Mouse (Mus musculus) skeletal muscle tissue, postnatal 0 days (tissue): ENCODE results near the gene Pilra. TPM values are rescaled to one million over a fixed set of nuclear protein-coding genes. Genes with fewer than 3 reads are reported as not detected.

Source experiments
- polyA plus RNA-seq: library from polyadenylated mRNA; unstranded; fragments of >200 nt; fragmentation: Nextera tagmentation; extraction: Ambion mirVana; gene quantifications from 2 replicates; pipeline ENCODE4 v1.2.1, GENCODE M21; 2015

The Pilra gene
- polyA plus RNA-seq, result 2.2 and 3.2 TPM in 2 replicates

DNA sequence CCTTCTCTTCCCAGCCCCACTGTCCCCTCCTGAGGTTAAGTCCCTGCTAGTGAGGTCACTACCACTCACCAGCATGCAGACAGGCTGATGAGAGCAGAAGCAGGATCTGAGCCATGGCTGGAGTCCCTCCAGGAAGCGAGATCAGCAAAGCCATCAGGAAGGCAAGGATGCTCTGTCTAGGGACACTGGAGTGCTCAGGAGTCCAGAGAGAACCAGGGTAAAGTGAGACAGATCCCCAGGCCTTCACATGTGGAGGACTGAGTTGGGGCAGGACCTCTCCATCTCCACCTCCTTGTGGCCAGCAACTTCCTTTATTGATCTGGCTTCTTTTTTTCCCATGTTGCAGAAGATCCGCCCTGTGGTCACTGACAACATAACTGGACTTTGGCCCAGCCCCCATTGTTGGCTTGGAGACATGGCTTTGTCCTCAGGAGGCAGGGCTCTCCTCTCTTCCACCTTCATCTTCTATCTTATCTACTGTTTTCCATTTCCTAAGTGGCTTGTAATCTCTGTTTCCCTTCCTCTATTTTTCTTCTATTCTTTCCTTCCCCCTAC lies at the start of gene Pilra:
TSS of gene Pilra (minus strand) at position 316 of the 555 bp plus-strand sequence.

DNA sequence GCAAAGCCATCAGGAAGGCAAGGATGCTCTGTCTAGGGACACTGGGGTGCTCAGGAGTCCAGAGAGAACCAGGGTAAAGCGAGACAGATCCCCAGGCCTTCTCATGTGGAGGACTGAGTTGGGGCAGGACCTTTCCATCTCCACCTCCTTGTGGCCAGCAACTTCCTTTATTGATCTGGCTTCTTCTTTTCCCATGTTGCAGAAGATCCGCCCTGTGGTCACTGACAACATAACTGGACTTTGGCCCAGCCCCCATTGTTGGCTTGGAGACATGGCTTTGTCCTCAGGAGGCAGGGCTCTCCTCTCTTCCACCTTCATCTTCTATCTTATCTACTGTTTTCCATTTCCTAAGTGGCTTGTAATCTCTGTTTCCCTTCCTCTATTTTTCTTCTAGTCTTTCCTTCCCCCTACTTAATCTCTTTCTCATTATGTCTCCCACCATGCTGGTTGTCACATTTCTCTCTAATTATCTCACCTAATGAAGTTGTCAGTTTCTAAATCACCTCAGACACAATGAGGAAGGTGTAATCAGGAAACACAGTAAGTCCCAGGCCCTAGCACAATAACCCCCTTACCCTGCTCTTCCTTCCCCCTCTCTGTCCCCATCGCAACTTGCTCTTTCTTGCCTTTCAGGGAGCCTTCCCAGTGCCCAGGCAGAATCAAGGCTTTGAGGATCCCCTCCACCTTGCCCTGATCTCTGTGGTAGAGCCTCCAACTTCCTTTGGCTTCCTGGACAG lies 35.7 kb upstream of the Pilra start, which contains the start of gene Pilrb2:
TSS of gene Pilrb2 (minus strand) at position 172 of the 737 bp plus-strand sequence.

DNA sequence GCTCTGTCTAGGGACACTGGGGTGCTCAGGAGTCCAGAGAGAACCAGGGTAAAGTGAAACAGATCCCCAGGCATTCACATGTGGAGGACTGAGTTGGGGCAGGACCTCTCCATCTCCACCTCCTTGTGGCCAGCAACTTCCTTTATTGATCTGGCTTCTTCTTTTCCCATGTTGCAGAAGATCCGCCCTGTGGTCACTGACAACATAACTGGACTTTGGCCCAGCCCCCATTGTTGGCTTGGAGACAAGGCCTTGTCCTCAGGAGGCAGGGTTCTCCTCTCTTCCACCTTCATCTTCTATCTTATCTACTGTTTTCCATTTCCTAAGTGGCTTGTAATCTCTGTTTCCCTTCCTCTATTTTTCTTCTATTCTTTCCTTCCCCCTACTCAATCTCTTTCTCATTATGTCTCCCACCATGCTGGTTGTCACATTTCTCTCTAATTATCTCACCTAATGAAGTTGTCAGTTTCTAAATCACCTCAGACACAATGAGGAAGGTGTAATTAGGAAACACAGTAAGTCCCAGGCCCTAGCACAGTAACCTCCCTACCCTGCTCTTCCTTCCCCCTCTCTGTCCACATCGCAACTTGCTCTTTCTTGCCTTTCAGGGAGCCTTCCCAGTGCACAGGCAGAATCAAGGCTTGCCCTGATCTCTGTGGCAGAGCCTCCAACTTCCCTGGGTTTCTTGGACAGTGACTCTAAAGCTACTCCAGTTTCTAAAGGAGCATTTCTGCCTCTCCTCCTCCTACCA lies 22.1 kb upstream of the Pilra start, which contains the start of gene Pilrb1:
TSS of gene Pilrb1 (minus strand) at position 147 of the 751 bp plus-strand sequence.

DNA sequence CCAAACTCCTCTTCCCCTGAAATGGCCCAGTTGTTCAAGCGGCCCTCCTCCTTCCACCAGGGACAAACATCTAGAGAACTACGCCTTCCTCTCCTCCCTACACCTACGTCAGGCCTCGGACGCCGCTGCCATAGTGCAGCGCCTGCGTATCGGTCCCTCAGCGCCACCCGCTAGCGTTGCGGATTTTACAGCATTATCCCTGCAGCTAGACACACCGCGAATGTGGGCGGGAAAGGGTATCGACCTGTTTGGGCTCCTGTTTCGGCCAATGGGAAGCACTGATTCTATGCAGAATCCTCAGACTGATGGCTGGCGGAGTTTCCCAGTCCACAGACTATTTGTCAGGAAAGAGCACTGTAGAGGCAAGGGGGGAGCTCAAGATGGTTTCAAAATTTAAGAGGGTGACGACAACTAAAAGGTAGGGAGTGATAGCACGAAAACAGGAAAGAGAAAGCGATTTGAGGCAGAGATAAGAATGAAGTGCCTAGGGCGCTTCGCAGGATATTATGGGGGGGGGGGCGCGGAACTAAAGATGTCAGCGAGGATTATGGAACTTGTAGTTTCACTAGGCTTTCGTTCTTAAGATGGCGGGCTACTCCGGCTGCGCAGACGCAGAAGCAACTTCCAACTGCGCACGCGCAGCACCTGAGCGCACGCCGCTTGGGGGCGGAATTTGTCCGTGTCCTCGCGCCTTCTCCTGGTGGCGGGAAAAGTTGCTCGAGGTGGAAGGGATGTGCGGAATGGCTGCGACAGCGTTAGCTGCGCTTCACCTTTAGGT lies 48.7 kb downstream of the Pilra start, which contains the start of the genes Mepce and Zcwpw1:
TSS of gene Mepce (minus strand) at position 505 of the 778 bp plus-strand sequence.
TSS of gene Zcwpw1 (plus strand) at position 648 of the 778 bp plus-strand sequence.

DNA sequence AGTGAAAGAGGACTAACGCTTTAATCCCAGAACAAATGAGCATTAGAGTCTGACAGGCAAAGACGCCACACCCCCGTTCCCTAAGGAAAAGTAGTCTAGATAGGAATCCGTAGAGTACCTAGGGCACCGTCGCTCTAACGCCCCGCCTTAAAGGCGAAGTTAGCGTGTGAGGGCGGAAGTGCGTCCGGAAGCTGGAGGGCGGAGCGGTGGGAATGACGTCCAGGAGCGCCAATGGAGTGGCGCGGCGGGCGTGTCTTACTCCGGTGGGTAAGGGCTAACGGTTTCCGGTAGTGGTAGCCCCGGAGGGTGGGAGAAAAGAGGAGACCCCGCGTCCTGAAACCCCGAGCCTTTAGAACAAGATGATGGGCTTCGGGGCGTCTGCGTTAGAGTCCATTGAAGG lies 57.4 kb downstream of the Pilra start, which contains the start of gene Ppp1r35:
TSS of gene Ppp1r35 (plus strand) at position 215 of the 400 bp plus-strand sequence.

Other genes starting within 250 kb of the Pilra start
- gene Mospd3, start 235.2 kb downstream of the Pilra start, polyA plus RNA-seq, result 22.7 and 27.7 TPM in 2 replicates
- 237 and 321 TPM in 2 replicates for gene Pcolce, start 222.5 kb downstream of the Pilra start, polyA plus RNA-seq
- 0.21 and 0.44 TPM in 2 replicates for gene Fbxo24, start 207.3 kb downstream of the Pilra start, polyA plus RNA-seq
- gene Lrch4, start 207.2 kb downstream of the Pilra start, polyA plus RNA-seq, result 17.9 and 19.9 TPM in 2 replicates
- gene Gm20605, start 207.1 kb downstream of the Pilra start, polyA plus RNA-seq, result 3.1 and 4.4 TPM in 2 replicates
- 2.5 and 3.3 TPM in 2 replicates for gene Sap25, start 194.9 kb downstream of the Pilra start, polyA plus RNA-seq
- gene Irs3, start 190.6 kb downstream of the Pilra start, polyA plus RNA-seq, result 0.81 and 3.8 TPM in 2 replicates
- gene Agfg2, start 151.6 kb downstream of the Pilra start, polyA plus RNA-seq, result 4.1 and 7.5 TPM in 2 replicates
- gene Nyap1, start 94.7 kb downstream of the Pilra start, polyA plus RNA-seq, result 0.17 and 0.22 TPM in 2 replicates
- gene Tsc22d4, start 90.6 kb downstream of the Pilra start, polyA plus RNA-seq, result 150 and 163 TPM in 2 replicates
- 13.6 and 19.4 TPM in 2 replicates for gene Ppp1r35, start 57.4 kb downstream of the Pilra start, polyA plus RNA-seq
- 5.2 and 7.2 TPM in 2 replicates for gene Mepce, start 48.6 kb downstream of the Pilra start, polyA plus RNA-seq
- 6.5 and 7.4 TPM in 2 replicates for gene Zcwpw1, start 48.5 kb downstream of the Pilra start, polyA plus RNA-seq
- gene Pilrb1, start 21.8 kb upstream of the Pilra start, polyA plus RNA-seq, result 0.94 and 1.7 TPM in 2 replicates
- 4.2 and 4.9 TPM in 2 replicates for gene Pilrb2, start 35.5 kb upstream of the Pilra start, polyA plus RNA-seq
- 0.05 and 0.11 TPM in 2 replicates for gene Cyp3a13, start 85.3 kb upstream of the Pilra start, polyA plus RNA-seq
- gene Gjc3, start 126.8 kb upstream of the Pilra start, polyA plus RNA-seq, result 2.6 and 2.8 TPM in 2 replicates
- gene Azgp1, start 145.2 kb upstream of the Pilra start, polyA plus RNA-seq, result 0.11 and 0.55 TPM in 2 replicates
- gene Smok3a, start 185.0 kb upstream of the Pilra start, polyA plus RNA-seq, result not detected in 2 replicates
- gene Smok3b, start 185.1 kb upstream of the Pilra start, polyA plus RNA-seq, result not detected in 2 replicates
- not detected in 2 replicates for gene Smok3c, start 216.9 kb upstream of the Pilra start, polyA plus RNA-seq
- gene Zkscan1, start 248.8 kb upstream of the Pilra start, polyA plus RNA-seq, result 5.0 and 5.2 TPM in 2 replicates